Mouse (Mus musculus) small intestine, adult 2 months (tissue): Measurements from ENCODE around the gene Capzb. TPM values are rescaled to one million over a fixed set of nuclear protein-coding genes. Genes with fewer than 3 reads are reported as not detected.
A peak's percentile ranks its signal among the peaks of the same experiment; 100 is the strongest.

Experiments used
- H3K27ac ChIP-seq: fragments of 200-500 bp; 2 replicates; pipeline ENCODE4 v1.5.1; 2012; ENCODE audit warnings: low read depth, low read length, control low read depth, inconsistent platforms; ENCODE audit not compliant: insufficient read depth
- H3K27me3 ChIP-seq: fragments of 200-500 bp; 2 replicates; pipeline ENCODE4 v1.6.1; 2012; ENCODE audit warnings: mild to moderate bottlenecking, moderate library complexity, low read length, inconsistent platforms; ENCODE audit not compliant: control insufficient read depth, insufficient read depth
- H3K36me3 ChIP-seq: fragments of 200-500 bp; 2 replicates; pipeline ENCODE4 v1.6.1; 2012; ENCODE audit warnings: mild to moderate bottlenecking, low read length, control low read depth, inconsistent platforms; ENCODE audit not compliant: control insufficient read depth, insufficient read depth
- H3K4me1 ChIP-seq: fragments of 200-500 bp; 2 replicates; pipeline ENCODE4 v1.6.1; 2012; ENCODE audit warnings: low read length, inconsistent platforms, mixed read lengths; ENCODE audit not compliant: control insufficient read depth, insufficient read depth, insufficient read length
- H3K4me3 ChIP-seq: fragments of 200-500 bp; 2 replicates; pipeline ENCODE4 v1.5.1; 2012; ENCODE audit warnings: low read depth, mild to moderate bottlenecking, control low read depth, inconsistent platforms, low read length, moderate library complexity
- CTCF ChIP-seq: fragments of 200-500 bp; IDR thresholded peaks from 2 replicates; pipeline ENCODE4 v1.5.1; 2012; ENCODE audit warnings: low read depth, mild to moderate bottlenecking, control low read depth, inconsistent platforms, low read length, moderate library complexity, mixed read lengths; ENCODE audit not compliant: insufficient replicate concordance, insufficient read length; ENCODE audit errors: extremely low read depth
- POLR2A ChIP-seq: fragments of 200-500 bp; IDR thresholded peaks from 2 replicates; pipeline ENCODE4 v1.6.1; 2012; ENCODE audit warnings: low read depth, mild to moderate bottlenecking, control low read depth, inconsistent platforms, low read length, moderate library complexity
- WGBS: fragments of 180-500 bp; shearing (Covaris S2); methylation state at CpG from one replicate; pipeline ENCODE4 v1.1.7; 2018; 5-methylcytosine and 5-hydroxymethylcytosine counted together
- polyA plus RNA-seq: library from polyadenylated mRNA; depleted of rRNA; stranded (reverse); fragments of >200 nt; gene quantifications from 2 replicates; pipeline ENCODE4 v1.2.3, GENCODE M21; 2012

Capzb gene
- polyA plus RNA-seq, 1 experiment = 390 TPM

- TF ChIP-seq CTCF = peak; percentile 45; the same call in 1 of the 2 replicates
- TF ChIP-seq POLR2A = no peak
- H3K27ac ChIP-seq = peak overlapping the region; percentile 3; the same call in 1 of the 2 replicates
- 25% methylated on average over 17 of the region's 17 CpGs for WGBS
- H3K36me3 ChIP-seq = peaks cover 9% of the 10 kb centered on the region
- no peaks in the 10 kb centered on the region for H3K27me3 ChIP-seq
- H3K4me1 ChIP-seq = peaks cover 67% of the 10 kb centered on the region
- no peak overlapping the region for H3K4me3 ChIP-seq
These were observed 19.5 kb downstream of the Capzb start for GRCm38 (mm10) chr4:139211975-139212831.

- no peak for TF ChIP-seq CTCF
- 74% methylated on average over 10 of the region's 10 CpGs for WGBS
- H3K27ac ChIP-seq = peak overlapping the region; percentile 70
- no peak overlapping the region for H3K4me3 ChIP-seq
- no peaks in the 10 kb centered on the region for H3K27me3 ChIP-seq
- H3K4me1 ChIP-seq = peaks cover 65% of the 10 kb centered on the region
- H3K36me3 ChIP-seq = peaks cover 10% of the 10 kb centered on the region
These were observed 20.4 kb downstream of the Capzb start for GRCm38 (mm10) chr4:139213086-139213485.

GRCm38 (mm10) chr4:139213935-139214371 lies 21.3 kb downstream of the Capzb start:
- Histone ChIP-seq H3K36me3 (peaks cover 10% of the 10 kb centered on the region), H3K4me3 (no peak overlapping the region), H3K27me3 (no peaks in the 10 kb centered on the region), H3K4me1 (peaks cover 65% of the 10 kb centered on the region), H3K27ac (peak overlapping the region; percentile 70)
- TF ChIP-seq CTCF (no peak), POLR2A (no peak)
- WGBS = 62% methylated on average over 11 of the region's 11 CpGs

GRCm38 (mm10) chr4:139216566-139216965 lies 23.9 kb downstream of the Capzb start:
- no peak overlapping the region for H3K4me3 ChIP-seq
- 69% methylated on average over 9 of the region's 9 CpGs for WGBS

GRCm38 (mm10) chr4:139218539-139218938 lies 25.8 kb downstream of the Capzb start:
- 83% methylated on average over 3 of the region's 3 CpGs for WGBS
- Histone ChIP-seq H3K27ac (no peak overlapping the region), H3K4me1 (peaks cover 45% of the 10 kb centered on the region), H3K4me3 (no peak overlapping the region), H3K36me3 (peaks cover 3% of the 10 kb centered on the region; the same call in 1 of the 2 replicates), H3K27me3 (no peaks in the 10 kb centered on the region)
- TF ChIP-seq POLR2A (no peak), CTCF (no peak)

More at GRCm38 (mm10) chr4:139216566-139216965, 23.9 kb downstream of the Capzb start:
- peaks cover 7% of the 10 kb centered on the region for H3K36me3 ChIP-seq
- peaks cover 58% of the 10 kb centered on the region for H3K4me1 ChIP-seq
- 0 out of 2 replicates have a peak overlapping the region, but pooled peaks have one; percentile 10 for H3K27ac ChIP-seq
- TF ChIP-seq CTCF = no peak
- TF ChIP-seq POLR2A = no peak
- no peaks in the 10 kb centered on the region for H3K27me3 ChIP-seq

- TF ChIP-seq POLR2A = no peak
- TF ChIP-seq CTCF = no peak
- Histone ChIP-seq H3K36me3 (peaks cover 3% of the 10 kb centered on the region; the same call in 1 of the 2 replicates), H3K4me1 (peaks cover 38% of the 10 kb centered on the region), H3K27ac (no peak overlapping the region), H3K27me3 (no peaks in the 10 kb centered on the region), H3K4me3 (no peak overlapping the region)
- WGBS = 81% methylated on average over 4 of the region's 4 CpGs
These were observed 27.0 kb downstream of the Capzb start for GRCm38 (mm10) chr4:139219656-139220055.

GRCm38 (mm10) chr4:139220978-139221377 lies 28.3 kb downstream of the Capzb start:
- 90% methylated on average over 4 of the region's 4 CpGs for WGBS
- H3K4me1 ChIP-seq = peaks cover 33% of the 10 kb centered on the region
- no peak overlapping the region for H3K4me3 ChIP-seq
- peaks cover 3% of the 10 kb centered on the region; the same call in 1 of the 2 replicates for H3K36me3 ChIP-seq
- H3K27me3 ChIP-seq = no peaks in the 10 kb centered on the region
- H3K27ac ChIP-seq = no peak overlapping the region
- TF ChIP-seq POLR2A = no peak
- peak; percentile 35; the same call in 1 of the 2 replicates for TF ChIP-seq CTCF
